Mouse (Mus musculus) intestine, embryonic 16.5 days (tissue): ENCODE data around the gene Gm21972. TPM values are rescaled to one million over a fixed set of nuclear protein-coding genes. Genes with fewer than 3 reads are reported as not detected.

Experiments
- ATAC-seq: fragments of 200-750 bp; cut with Nextera tagmentation; 2 replicates; pipeline ENCODE4 v1.8.0; 2017; ENCODE audit warnings: moderate TSS enrichment, moderate library complexity
- H3K27ac ChIP-seq: fragments of 300-500 bp; sonication (generic); 2 replicates; pipeline ENCODE4 v1.5.1; 2014; ENCODE audit warnings: mild to moderate bottlenecking, low read length
- H3K27me3 ChIP-seq: fragments of 300-500 bp; sonication (generic); replicated peaks from 2 replicates; pipeline ENCODE4 v1.6.1; 2014; ENCODE audit warnings: low read length, control low read depth, mixed read lengths; ENCODE audit not compliant: control insufficient read depth, insufficient read depth
- H3K36me3 ChIP-seq: fragments of 300-500 bp; sonication (generic); 2 replicates; pipeline ENCODE4 v1.6.1; 2014; ENCODE audit warnings: low read length, control low read depth; ENCODE audit not compliant: control insufficient read depth, insufficient read depth
- H3K4me1 ChIP-seq: fragments of 300-500 bp; sonication (generic); 2 replicates; pipeline ENCODE4 v1.6.1; 2014; ENCODE audit warnings: low read length, control low read depth, mixed read lengths; ENCODE audit not compliant: control insufficient read depth, insufficient read depth
- H3K4me2 ChIP-seq: fragments of 300-500 bp; sonication (generic); 2 replicates; pipeline ENCODE4 v1.6.1; 2014; ENCODE audit warnings: low read depth, low read length, control low read depth
- H3K4me3 ChIP-seq: fragments of 300-500 bp; sonication (generic); 2 replicates; pipeline ENCODE4 v1.5.1; 2014; ENCODE audit warnings: mild to moderate bottlenecking, low read length
- H3K9ac ChIP-seq: fragments of 300-500 bp; sonication (generic); 2 replicates; pipeline ENCODE4 v1.6.1; 2014; ENCODE audit warnings: low read depth, low read length
- H3K9me3 ChIP-seq: fragments of 300-500 bp; sonication (generic); 2 replicates; pipeline ENCODE4 v1.6.1; 2016; ENCODE audit warnings: low read length, control low read depth; ENCODE audit not compliant: control insufficient read depth
- WGBS: fragments of 180-500 bp; shearing (Covaris S2); extraction: QIAGEN DNeasy Blood & Tissue Kit; methylation state at CpG from one replicate; pipeline ENCODE4 v1.1.7; 2014; 5-methylcytosine and 5-hydroxymethylcytosine counted together
- polyA plus RNA-seq: library from polyadenylated mRNA; unstranded; fragments of >200 nt; fragmentation: Nextera tagmentation; extraction: Ambion mirVana; gene quantifications from 2 replicates; pipeline ENCODE4 v1.2.1, GENCODE M21; 2015

Gm21972 gene
- polyA plus RNA-seq, 1 experiment from 2014 or later: not detected

- no peak for ATAC-seq
Observed at GRCm38 (mm10) chr1:86156075-86156474, 22.6 kb downstream of the Gm21972 start.

GRCm38 (mm10) chr1:86156595-86156994 is 23.2 kb downstream of the Gm21972 start:
- 86% methylated on average over 6 of the region's 6 CpGs for WGBS
- H3K27ac ChIP-seq: no peak overlapping the region
- H3K36me3 ChIP-seq: no peaks in the 10 kb centered on the region
- no peak overlapping the region for H3K9ac ChIP-seq
- no peak for ATAC-seq
- peaks cover 6% of the 10 kb centered on the region; the same call in 1 of the 2 replicates for H3K4me1 ChIP-seq
- no peak overlapping the region for H3K4me3 ChIP-seq
- H3K4me2 ChIP-seq: no peak overlapping the region
- H3K27me3 ChIP-seq: no peaks in the 10 kb centered on the region
- no peaks in the 10 kb centered on the region for H3K9me3 ChIP-seq

More at GRCm38 (mm10) chr1:86156075-86156474, 22.6 kb downstream of the Gm21972 start:
- Histone ChIP-seq H3K4me1 (peaks cover 6% of the 10 kb centered on the region; the same call in 1 of the 2 replicates), H3K4me3 (no peak overlapping the region), H3K9me3 (no peaks in the 10 kb centered on the region), H3K4me2 (no peak overlapping the region), H3K36me3 (no peaks in the 10 kb centered on the region), H3K9ac (peak overlapping the region; percentile 24; the same call in 1 of the 2 replicates), H3K27me3 (no peaks in the 10 kb centered on the region), H3K27ac (no peak overlapping the region)
- WGBS: 85% methylated on average over 3 of the region's 3 CpGs

- peaks cover 6% of the 10 kb centered on the region; the same call in 1 of the 2 replicates for H3K4me1 ChIP-seq
- 92% methylated on average over 6 of the region's 6 CpGs for WGBS
- no peaks in the 10 kb centered on the region for H3K27me3 ChIP-seq
- no peak overlapping the region for H3K4me3 ChIP-seq
- no peak overlapping the region for H3K27ac ChIP-seq
- H3K36me3 ChIP-seq: no peaks in the 10 kb centered on the region
- no peaks in the 10 kb centered on the region for H3K9me3 ChIP-seq
- H3K4me2 ChIP-seq: no peak overlapping the region
- ATAC-seq: no peak
- no peak overlapping the region for H3K9ac ChIP-seq
Observed at GRCm38 (mm10) chr1:86160059-86160458, 26.6 kb downstream of the Gm21972 start.

GRCm38 (mm10) chr1:86160479-86160878 is 27.0 kb downstream of the Gm21972 start:
- WGBS: 94% methylated on average over 5 of the region's 5 CpGs
- peak; percentile 69 for ATAC-seq
- H3K27me3 ChIP-seq: no peaks in the 10 kb centered on the region
- H3K4me1 ChIP-seq: peaks cover 2% of the 10 kb centered on the region; the same call in 1 of the 2 replicates
- no peak overlapping the region for H3K4me3 ChIP-seq
- no peak overlapping the region for H3K27ac ChIP-seq
- no peak overlapping the region for H3K9ac ChIP-seq
- H3K36me3 ChIP-seq: no peaks in the 10 kb centered on the region
- no peak overlapping the region for H3K4me2 ChIP-seq
- H3K9me3 ChIP-seq: no peaks in the 10 kb centered on the region

- Histone ChIP-seq H3K36me3 (no peaks in the 10 kb centered on the region), H3K27me3 (no peaks in the 10 kb centered on the region), H3K4me1 (no peaks in the 10 kb centered on the region)
Observed at GRCm38 (mm10) chr1:86161061-86161460, 27.6 kb downstream of the Gm21972 start.

GRCm38 (mm10) chr1:86174602-86175001 is 41.2 kb downstream of the Gm21972 start:
- H3K4me3 ChIP-seq: no peak overlapping the region
- H3K9ac ChIP-seq: no peak overlapping the region
- H3K36me3 ChIP-seq: no peaks in the 10 kb centered on the region
- H3K4me2 ChIP-seq: no peak overlapping the region
- H3K9me3 ChIP-seq: no peaks in the 10 kb centered on the region
- peaks cover 4% of the 10 kb centered on the region; the same call in 1 of the 2 replicates for H3K4me1 ChIP-seq
- 94% methylated on average over 5 of the region's 5 CpGs for WGBS
- ATAC-seq: no peak
- H3K27me3 ChIP-seq: no peaks in the 10 kb centered on the region
- no peak overlapping the region for H3K27ac ChIP-seq

More at GRCm38 (mm10) chr1:86161061-86161460, 27.6 kb downstream of the Gm21972 start:
- no peak for ATAC-seq
- WGBS: 90% methylated on average over 5 of the region's 5 CpGs
- Histone ChIP-seq H3K4me2 (no peak overlapping the region), H3K9ac (no peak overlapping the region), H3K9me3 (no peaks in the 10 kb centered on the region), H3K27ac (no peak overlapping the region), H3K4me3 (no peak overlapping the region)

GRCm38 (mm10) chr1:86176066-86176465 is 42.6 kb downstream of the Gm21972 start:
- Histone ChIP-seq H3K36me3 (no peaks in the 10 kb centered on the region), H3K4me2 (no peak overlapping the region), H3K4me3 (no peak overlapping the region), H3K9me3 (no peaks in the 10 kb centered on the region), H3K27me3 (no peaks in the 10 kb centered on the region), H3K27ac (peak overlapping the region; percentile 25), H3K4me1 (peaks cover 4% of the 10 kb centered on the region; the same call in 1 of the 2 replicates), H3K9ac (no peak overlapping the region)
- peak; percentile 91 for ATAC-seq
- WGBS: 40% methylated on average over 2 of the region's 2 CpGs

GRCm38 (mm10) chr1:86178462-86179253 is 45.2 kb downstream of the Gm21972 start:
- peak; percentile 20 for ATAC-seq
- Histone ChIP-seq H3K4me1 (peaks cover 4% of the 10 kb centered on the region; the same call in 1 of the 2 replicates), H3K4me3 (no peak overlapping the region), H3K27me3 (no peaks in the 10 kb centered on the region), H3K9ac (no peak overlapping the region), H3K9me3 (no peaks in the 10 kb centered on the region), H3K27ac (no peak overlapping the region), H3K4me2 (no peak overlapping the region), H3K36me3 (no peaks in the 10 kb centered on the region)
- WGBS: 49% methylated on average over 7 of the region's 7 CpGs

GRCm38 (mm10) chr1:86182004-86182709 is 48.7 kb downstream of the Gm21972 start:
- Histone ChIP-seq H3K27me3 (no peaks in the 10 kb centered on the region), H3K4me1 (no peaks in the 10 kb centered on the region), H3K4me2 (no peak overlapping the region), H3K4me3 (no peak overlapping the region), H3K9ac (no peak overlapping the region), H3K9me3 (no peaks in the 10 kb centered on the region), H3K36me3 (no peaks in the 10 kb centered on the region), H3K27ac (no peak overlapping the region)
- WGBS: 63% methylated on average over 5 of the region's 5 CpGs
- no peak for ATAC-seq
